Mouse (Mus musculus) liver, adult 2 months (tissue): ENCODE results near the gene Ifitm3.

Experiments used
- CTCF ChIP-seq: fragments of 200-500 bp; IDR thresholded peaks from 2 replicates; pipeline ENCODE4 v1.5.1; 2011; ENCODE audit warnings: low read depth, low read length, control low read depth
- POLR2A ChIP-seq: fragments of 200-500 bp; IDR thresholded peaks from 2 replicates; pipeline ENCODE4 v1.6.1; 2011; ENCODE audit warnings: low read length, control low read depth; ENCODE audit not compliant: insufficient read depth; ENCODE audit errors: extremely low read depth

- TF ChIP-seq POLR2A (no peak), CTCF (no peak)
These were observed 38.8 kb upstream of the Ifitm3 start for GRCm38 (mm10) chr7:141049326-141049725.
